Mouse (Mus musculus) splenic B cell, adult 2 months (primary cell): Measurements from ENCODE around the gene Tmsb4x.
A peak's percentile ranks its signal among the peaks of the same experiment; 100 is the strongest.

Experiments used
- DNase-seq: peaks from one replicate; pipeline ENCODE4 v3.0.0-alpha.2; 2011; ENCODE audit warnings: low read depth, low spot score
- H3K27me3 ChIP-seq: 2 replicates; pipeline ENCODE4 v1.6.1; 2012; ENCODE audit warnings: mild to moderate bottlenecking, low read length, moderate library complexity, mixed read lengths; ENCODE audit not compliant: control insufficient read depth, poor library complexity, insufficient read depth, severe bottlenecking
- H3K36me3 ChIP-seq: 2 replicates; pipeline ENCODE4 v1.6.1; 2012; ENCODE audit warnings: mild to moderate bottlenecking, low read length, moderate library complexity, mixed read lengths; ENCODE audit not compliant: control insufficient read depth, poor library complexity, insufficient read depth, severe bottlenecking

Tmsb4x gene

DNA sequence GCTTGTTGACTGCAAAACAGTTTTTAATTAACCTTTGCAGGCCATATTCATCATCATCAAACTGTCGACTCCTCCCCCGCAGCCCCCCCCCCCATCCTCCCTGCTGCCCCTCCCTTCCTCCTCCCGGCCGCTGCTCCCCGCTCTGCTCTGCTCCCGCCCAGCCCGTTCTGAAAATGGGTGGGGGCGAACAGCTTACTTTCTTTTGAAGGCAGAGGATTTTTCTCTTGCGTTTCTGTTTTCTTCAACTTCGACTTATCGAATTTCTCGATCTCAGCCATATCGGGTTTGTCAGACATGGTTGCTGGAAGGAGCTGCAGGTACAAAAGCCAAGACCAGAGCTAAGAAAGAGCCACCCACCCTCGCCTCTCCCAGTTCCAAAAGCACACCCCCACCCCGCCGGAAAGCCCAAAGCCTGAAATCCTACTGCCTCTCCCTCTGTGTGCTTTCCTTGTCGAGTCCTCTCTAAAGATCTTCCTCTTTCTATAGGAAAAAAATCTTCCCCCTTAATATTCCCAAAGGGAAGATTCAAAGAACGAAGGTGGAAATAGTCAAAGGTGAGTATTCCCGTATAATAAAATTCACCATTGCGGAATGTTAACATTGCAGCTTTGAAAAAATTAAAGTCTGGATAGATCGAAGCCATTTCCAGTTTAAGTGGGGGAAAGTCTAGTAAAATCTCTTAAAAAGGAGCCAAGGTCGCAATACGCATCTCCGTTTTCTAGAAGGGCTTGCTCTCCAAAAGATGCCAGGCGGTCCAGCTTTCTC is 1.2 kb downstream of the Tmsb4x start:
- no peak for DNase-seq
- Histone ChIP-seq H3K36me3 (peaks cover 13% of the 10 kb centered on the region; the same call in 1 of the 2 replicates), H3K27me3 (no peaks in the 10 kb centered on the region)

DNA sequence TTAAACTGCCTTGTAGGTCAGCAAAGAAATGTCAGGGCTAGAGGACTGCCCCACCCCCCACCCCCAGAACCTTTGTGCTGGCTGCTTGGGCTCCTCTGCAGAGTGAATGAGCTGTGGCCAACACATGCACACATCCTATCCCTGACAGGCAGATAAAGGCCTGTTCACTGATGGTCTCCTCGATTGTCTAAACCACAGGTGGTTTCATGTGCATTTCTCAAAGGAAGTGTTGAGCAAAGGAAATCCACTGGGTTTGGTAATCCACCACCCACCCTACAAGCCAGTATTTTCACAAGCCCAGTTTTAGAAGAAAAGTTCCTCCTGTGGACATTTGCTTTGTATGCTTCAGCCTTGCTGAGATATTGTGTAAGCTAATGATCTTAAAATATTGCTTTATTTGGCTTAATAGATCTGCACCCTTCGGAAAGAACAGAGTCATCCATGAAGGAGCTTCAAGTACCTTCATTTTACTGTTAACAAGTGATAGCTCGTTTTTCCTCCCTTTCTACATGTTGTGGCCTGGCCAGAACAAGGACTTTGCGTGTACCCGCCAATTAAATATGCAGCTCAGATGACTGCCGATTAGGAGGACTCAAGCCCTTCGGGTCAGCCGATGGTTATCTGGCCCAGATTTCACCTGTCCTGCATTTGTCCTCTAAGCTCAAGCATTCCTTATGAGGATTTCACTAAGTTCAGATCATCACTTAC is 3.1 kb downstream of the Tmsb4x start:
- DNase-seq = peak; percentile 60
- H3K36me3 ChIP-seq = peaks cover 13% of the 10 kb centered on the region; the same call in 1 of the 2 replicates
- no peaks in the 10 kb centered on the region for H3K27me3 ChIP-seq

DNA sequence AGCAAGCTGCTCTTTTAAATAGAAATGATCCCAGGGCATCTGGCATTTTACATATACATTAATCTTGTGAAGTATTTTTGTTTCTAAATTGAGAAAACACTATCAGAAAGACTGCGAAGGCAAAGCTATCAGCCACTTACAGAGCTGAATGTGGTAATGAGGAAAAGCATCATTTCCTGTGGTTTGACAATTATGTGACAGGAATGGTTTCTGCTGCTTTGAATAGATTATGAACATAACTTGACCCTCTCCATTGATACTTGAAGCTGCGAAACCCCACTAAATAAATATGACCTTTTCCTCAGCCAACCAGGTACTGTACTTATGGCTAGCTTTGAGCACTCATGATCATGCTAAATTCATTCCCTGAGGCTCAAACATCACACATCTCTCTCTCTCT is 7.8 kb downstream of the Tmsb4x start:
- no peaks in the 10 kb centered on the region for H3K27me3 ChIP-seq
- peak; percentile 65 for DNase-seq
- H3K36me3 ChIP-seq = no peaks in the 10 kb centered on the region

DNA sequence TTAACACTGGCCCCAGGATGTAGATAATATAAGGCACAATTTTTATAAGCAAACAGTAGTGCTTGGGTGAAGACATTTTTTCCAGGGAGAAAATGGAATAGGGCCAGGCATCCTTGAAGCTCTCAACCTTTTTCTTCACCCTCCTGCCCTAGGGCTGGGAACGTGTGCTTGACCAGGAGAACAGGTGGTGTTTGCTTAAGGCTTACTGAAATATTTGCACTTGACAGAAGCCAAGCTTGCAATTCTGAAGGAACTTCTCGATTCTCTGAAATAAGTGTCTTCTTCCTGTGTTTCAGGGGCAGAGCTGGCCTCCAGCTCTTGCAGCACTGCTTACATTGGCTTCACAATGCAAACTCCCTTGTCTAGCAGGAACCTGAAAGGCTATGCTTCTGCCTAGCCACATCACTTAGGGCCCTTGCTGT is 13.9 kb downstream of the Tmsb4x start:
- DNase-seq = no peak
- no peaks in the 10 kb centered on the region for H3K36me3 ChIP-seq
- H3K27me3 ChIP-seq = no peaks in the 10 kb centered on the region

- no peak for DNase-seq
- H3K27me3 ChIP-seq = no peaks in the 10 kb centered on the region
- H3K36me3 ChIP-seq = no peaks in the 10 kb centered on the region
Observed at GRCm38 (mm10) chrX:167186306-167186705, 22.8 kb downstream of the Tmsb4x start.

- Histone ChIP-seq H3K36me3 (no peaks in the 10 kb centered on the region), H3K27me3 (no peaks in the 10 kb centered on the region)
- DNase-seq = no peak
Observed at GRCm38 (mm10) chrX:167183535-167183934, 25.6 kb downstream of the Tmsb4x start.

GRCm38 (mm10) chrX:167182411-167182810 is 26.7 kb downstream of the Tmsb4x start:
- DNase-seq = peak; percentile 54
- Histone ChIP-seq H3K36me3 (no peaks in the 10 kb centered on the region), H3K27me3 (no peaks in the 10 kb centered on the region)

DNA sequence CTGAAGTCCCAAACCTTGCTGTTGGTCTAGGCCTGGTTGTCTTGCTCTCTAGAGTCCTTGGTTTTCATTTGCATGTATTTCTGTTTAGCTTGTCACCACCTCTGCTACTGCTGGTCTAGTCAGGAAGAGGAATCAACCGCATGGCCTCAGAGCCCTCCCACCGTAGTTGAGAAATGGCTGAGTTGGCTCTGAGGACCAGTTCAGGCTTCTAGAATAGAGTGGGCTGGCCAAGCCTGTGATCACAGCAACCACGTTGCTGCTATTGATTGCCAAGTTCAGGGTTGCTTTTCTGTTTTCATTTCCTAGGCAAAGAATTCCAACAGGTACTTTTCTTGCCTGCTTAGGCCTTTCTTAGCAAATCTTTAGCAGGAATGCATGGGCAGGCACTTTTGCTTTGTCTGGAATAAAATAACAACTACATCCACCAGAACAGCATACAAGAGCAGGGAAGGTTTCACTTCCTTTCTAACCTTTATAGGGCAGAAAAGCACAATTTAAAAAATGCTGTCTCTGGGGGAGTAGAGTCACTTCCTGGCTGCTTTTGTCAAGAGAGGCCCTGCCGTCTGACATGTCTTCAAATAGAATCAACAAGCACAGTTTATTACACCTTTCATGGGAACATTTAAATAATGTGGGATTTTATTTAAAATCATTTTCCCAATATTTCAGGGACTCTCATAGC is 29.0 kb downstream of the Tmsb4x start:
- Histone ChIP-seq H3K36me3 (no peaks in the 10 kb centered on the region), H3K27me3 (no peaks in the 10 kb centered on the region)
- peak; percentile 73 for DNase-seq

DNA sequence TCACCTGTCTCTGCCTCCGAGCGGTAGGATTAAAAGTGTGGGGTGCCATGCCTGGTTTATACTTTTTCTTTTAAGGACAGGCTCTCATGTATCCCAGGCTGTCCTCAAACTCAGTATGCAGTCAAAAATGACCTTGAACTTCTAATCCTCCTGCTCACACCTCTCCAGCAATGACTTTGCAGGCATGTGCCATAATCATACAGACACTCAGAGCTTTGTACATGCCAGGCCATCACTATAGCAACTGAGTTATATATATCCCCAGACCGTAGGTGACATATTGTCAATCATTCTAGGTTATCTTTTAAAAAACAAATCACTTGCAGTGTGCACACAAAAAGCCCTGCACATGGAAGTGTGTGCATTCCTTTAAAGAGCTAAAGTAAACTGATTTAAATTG is 29.6 kb downstream of the Tmsb4x start:
- no peaks in the 10 kb centered on the region for H3K36me3 ChIP-seq
- DNase-seq = no peak
- no peaks in the 10 kb centered on the region for H3K27me3 ChIP-seq

- DNase-seq = peak; percentile 67
- H3K36me3 ChIP-seq = no peaks in the 10 kb centered on the region
- no peaks in the 10 kb centered on the region for H3K27me3 ChIP-seq
Observed at GRCm38 (mm10) chrX:167175319-167175718, 33.8 kb downstream of the Tmsb4x start.

DNA sequence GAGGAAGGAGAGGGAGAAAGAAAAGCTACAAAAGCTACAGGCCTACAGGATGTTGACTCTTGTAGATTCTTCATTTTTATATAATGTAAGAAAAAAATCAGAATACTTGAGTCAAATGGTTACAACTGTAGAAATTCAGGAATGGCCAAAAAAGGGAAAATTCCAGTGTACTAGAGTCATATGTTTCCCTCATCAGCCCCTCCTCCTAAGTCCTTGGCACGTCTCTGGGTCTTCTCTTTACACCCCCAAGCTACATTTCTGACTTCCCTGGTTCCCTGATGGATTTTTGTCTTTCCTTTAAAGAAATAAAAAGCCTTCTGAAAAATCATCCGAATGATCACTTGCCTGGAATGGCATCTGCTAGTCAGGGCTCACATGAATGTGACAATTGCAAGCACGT is 34.8 kb downstream of the Tmsb4x start:
- DNase-seq = no peak
- no peaks in the 10 kb centered on the region for H3K27me3 ChIP-seq
- no peaks in the 10 kb centered on the region for H3K36me3 ChIP-seq

DNA sequence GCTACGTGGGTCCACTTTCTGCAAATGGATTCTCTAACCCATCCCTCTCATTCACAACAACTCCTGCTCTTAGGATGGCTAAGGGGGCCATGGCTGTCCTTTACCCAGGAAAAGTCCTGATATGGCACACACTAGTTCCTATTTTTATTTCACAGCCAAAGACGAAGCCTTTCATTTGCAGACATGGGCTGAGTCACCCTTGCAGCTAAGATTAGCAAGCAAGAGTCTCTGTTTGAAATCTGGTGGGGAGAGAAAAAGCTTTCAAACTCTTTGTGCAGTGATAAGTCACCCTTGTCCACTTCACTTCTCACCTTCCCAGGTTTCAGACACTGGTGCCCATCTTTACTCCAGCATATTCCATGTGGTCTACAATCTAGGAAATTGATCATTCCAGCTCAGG is 36.9 kb downstream of the Tmsb4x start:
- H3K27me3 ChIP-seq = no peaks in the 10 kb centered on the region
- DNase-seq = no peak
- no peaks in the 10 kb centered on the region for H3K36me3 ChIP-seq

- DNase-seq = no peak
- Histone ChIP-seq H3K36me3 (no peaks in the 10 kb centered on the region), H3K27me3 (no peaks in the 10 kb centered on the region)
Observed at GRCm38 (mm10) chrX:167171281-167171680, 37.8 kb downstream of the Tmsb4x start.

GRCm38 (mm10) chrX:167167282-167167681 is 41.8 kb downstream of the Tmsb4x start:
- peak; percentile 18 for DNase-seq
- no peaks in the 10 kb centered on the region for H3K27me3 ChIP-seq
- no peaks in the 10 kb centered on the region for H3K36me3 ChIP-seq

- H3K27me3 ChIP-seq = no peaks in the 10 kb centered on the region
- no peaks in the 10 kb centered on the region for H3K36me3 ChIP-seq
- DNase-seq = no peak
Observed at GRCm38 (mm10) chrX:167166051-167166450, 43.1 kb downstream of the Tmsb4x start.
